Mouse (Mus musculus) thymus, postnatal 0 days (tissue): ENCODE results near the gene Pcdh20. TPM values are rescaled to one million over a fixed set of nuclear protein-coding genes. Genes with fewer than 3 reads are reported as not detected.

Experiments used
- DNase-seq: peaks from one replicate; pipeline ENCODE4 v3.0.0-alpha.2; 2015; ENCODE audit warnings: low spot score
- polyA plus RNA-seq: library from polyadenylated mRNA; unstranded; fragments of >200 nt; fragmentation: Nextera tagmentation; extraction: Ambion mirVana; gene quantifications from 2 replicates; pipeline ENCODE4 v1.2.1, GENCODE M21; 2015

Pcdh20 gene
- 0.21 and 0.29 TPM in 2 replicates for polyA plus RNA-seq

- no peak for DNase-seq
These were observed at the start of gene Pcdh20 for GRCm38 (mm10) chr14:88470495-88471434. Gene Pcdh20 (minus strand): TSS chr14:88471396.

GRCm38 (mm10) chr14:88479909-88480308 is 8.7 kb upstream of the Pcdh20 start:
- no peak for DNase-seq

GRCm38 (mm10) chr14:88469956-88470355 is 1.2 kb downstream of the Pcdh20 start:
- DNase-seq = no peak

- no peak for DNase-seq
These were observed 1.8 kb downstream of the Pcdh20 start for GRCm38 (mm10) chr14:88469361-88469760.

- no peak for DNase-seq
These were observed 4.8 kb downstream of the Pcdh20 start for GRCm38 (mm10) chr14:88466416-88466815.

- no peak for DNase-seq
These were observed 6.8 kb downstream of the Pcdh20 start for GRCm38 (mm10) chr14:88464356-88464755.

GRCm38 (mm10) chr14:88463357-88463756 is 7.8 kb downstream of the Pcdh20 start:
- DNase-seq = no peak

- no peak for DNase-seq
These were observed 8.3 kb downstream of the Pcdh20 start for GRCm38 (mm10) chr14:88462944-88463343.

- DNase-seq = no peak
These were observed 10.5 kb downstream of the Pcdh20 start for GRCm38 (mm10) chr14:88460705-88461104.

GRCm38 (mm10) chr14:88443304-88443703 is 27.9 kb downstream of the Pcdh20 start:
- no peak for DNase-seq

GRCm38 (mm10) chr14:88429393-88429792 is 41.8 kb downstream of the Pcdh20 start:
- DNase-seq = no peak

GRCm38 (mm10) chr14:88427370-88427769 is 43.8 kb downstream of the Pcdh20 start:
- no peak for DNase-seq
